Mouse (Mus musculus) liver, embryonic 11.5 days (tissue): ENCODE data around the gene Calhm6. TPM values are rescaled to one million over a fixed set of nuclear protein-coding genes. Genes with fewer than 3 reads are reported as not detected.

ENCODE experiments used
- ATAC-seq: fragments of 200-750 bp; cut with Nextera tagmentation; replicated peaks from 2 replicates; pipeline ENCODE4 v1.8.0; 2017; ENCODE audit warnings: moderate number of reproducible peaks, mild to moderate bottlenecking, moderate TSS enrichment, moderate library complexity; ENCODE audit not compliant: low FRiP score
- DNase-seq: peaks from one replicate; pipeline ENCODE4 v3.0.0-alpha.2; 2017; ENCODE audit warnings: low spot score
- H3K27ac ChIP-seq: fragments of 300-500 bp; sonication (generic); 2 replicates; pipeline ENCODE4 v1.5.1; 2014; ENCODE audit warnings: mild to moderate bottlenecking, low read depth, low read length, control low read depth
- H3K27me3 ChIP-seq: fragments of 300-500 bp; sonication (generic); replicated peaks from 2 replicates; pipeline ENCODE4 v1.6.1; 2014; ENCODE audit warnings: low read length, mixed read lengths; ENCODE audit not compliant: control insufficient read depth, insufficient read depth
- H3K36me3 ChIP-seq: fragments of 300-500 bp; sonication (generic); 2 replicates; pipeline ENCODE4 v1.6.1; 2014; ENCODE audit warnings: mild to moderate bottlenecking, low read length, moderate library complexity, mixed read lengths; ENCODE audit not compliant: control insufficient read depth, insufficient read depth
- H3K4me1 ChIP-seq: fragments of 300-500 bp; sonication (generic); replicated peaks from 2 replicates; pipeline ENCODE4 v1.6.1; 2014; ENCODE audit warnings: low read length, mixed read lengths; ENCODE audit not compliant: control insufficient read depth, insufficient read depth
- H3K4me2 ChIP-seq: fragments of 300-500 bp; sonication (generic); 2 replicates; pipeline ENCODE4 v1.6.1; 2014; ENCODE audit warnings: mild to moderate bottlenecking, control low read depth, moderate library complexity
- H3K4me3 ChIP-seq: fragments of 300-500 bp; sonication (generic); 2 replicates; pipeline ENCODE4 v1.5.1; 2014; ENCODE audit warnings: low read depth, low read length, control low read depth
- H3K9ac ChIP-seq: fragments of 300-500 bp; sonication (generic); 2 replicates; pipeline ENCODE4 v1.6.1; 2014; ENCODE audit warnings: low read depth, low read length, control low read depth
- H3K9me3 ChIP-seq: fragments of 300-500 bp; sonication (generic); 2 replicates; pipeline ENCODE4 v1.6.1; 2016; ENCODE audit warnings: low read length, inconsistent platforms, mixed read lengths; ENCODE audit not compliant: control insufficient read depth
- WGBS: fragments of 180-500 bp; shearing (Covaris S2); extraction: QIAGEN DNeasy Blood & Tissue Kit; methylation state at CpG from one replicate; pipeline ENCODE4 v1.1.7; 2014; 5-methylcytosine and 5-hydroxymethylcytosine counted together
- polyA plus RNA-seq: library from polyadenylated mRNA; unstranded; fragments of >200 nt; fragmentation: Nextera tagmentation; extraction: Ambion mirVana; gene quantifications from 2 replicates; pipeline ENCODE4 v1.2.1, GENCODE M21; 2014

Calhm6 gene
- polyA plus RNA-seq, 1 experiment from 2014 or later: 1.5 TPM

GRCm38 (mm10) chr10:34089517-34089916 is 38.3 kb downstream of the Calhm6 start:
- Histone ChIP-seq H3K9ac (no peak overlapping the region), H3K27ac (no peak overlapping the region), H3K4me2 (no peak overlapping the region), H3K27me3 (no peaks in the 10 kb centered on the region), H3K4me3 (no peak overlapping the region), H3K4me1 (no peaks in the 10 kb centered on the region), H3K36me3 (no peaks in the 10 kb centered on the region), H3K9me3 (no peaks in the 10 kb centered on the region)
- no peak for ATAC-seq
- 40% methylated on average over 3 of the region's 3 CpGs for WGBS
- DNase-seq: no peak

GRCm38 (mm10) chr10:34088515-34088914 is 39.3 kb downstream of the Calhm6 start:
- H3K4me3 ChIP-seq: no peak overlapping the region
- 81% methylated on average over 2 of the region's 2 CpGs for WGBS
- no peak overlapping the region for H3K27ac ChIP-seq
- DNase-seq (no peak), ATAC-seq (no peak)
- H3K9me3 ChIP-seq: no peaks in the 10 kb centered on the region
- H3K4me1 ChIP-seq: no peaks in the 10 kb centered on the region
- H3K36me3 ChIP-seq: no peaks in the 10 kb centered on the region
- no peaks in the 10 kb centered on the region for H3K27me3 ChIP-seq
- no peak overlapping the region for H3K9ac ChIP-seq
- H3K4me2 ChIP-seq: no peak overlapping the region

GRCm38 (mm10) chr10:34086514-34086913 is 41.3 kb downstream of the Calhm6 start:
- ATAC-seq (no peak), DNase-seq (no peak)
- no peaks in the 10 kb centered on the region for H3K9me3 ChIP-seq
- WGBS: 90% methylated on average over 1 of the region's 1 CpGs
- H3K4me1 ChIP-seq: no peaks in the 10 kb centered on the region
- no peak overlapping the region for H3K9ac ChIP-seq
- no peak overlapping the region for H3K4me3 ChIP-seq
- no peaks in the 10 kb centered on the region for H3K36me3 ChIP-seq
- H3K4me2 ChIP-seq: no peak overlapping the region
- no peak overlapping the region for H3K27ac ChIP-seq
- no peaks in the 10 kb centered on the region for H3K27me3 ChIP-seq

Other genes starting within 250 kb of the Calhm6 start
- 0.04 TPM in 1 of 2 replicates, not detected in the other for gene Rsph4a, start 222.9 kb downstream of the Calhm6 start, polyA plus RNA-seq
- gene Zup1, start 176.7 kb downstream of the Calhm6 start, polyA plus RNA-seq: 15.0 and 16.6 TPM in 2 replicates
- 136 and 139 TPM in 2 replicates for gene Rwdd1, start 108.4 kb downstream of the Calhm6 start, polyA plus RNA-seq
- not detected in 2 replicates for gene Trappc3l, start 90.4 kb downstream of the Calhm6 start, polyA plus RNA-seq
- 0.05 TPM in 1 of 2 replicates, not detected in the other for gene Calhm4, start 83.7 kb downstream of the Calhm6 start, polyA plus RNA-seq
- 0.08 and 0.09 TPM in 2 replicates for gene Calhm5, start 31.5 kb downstream of the Calhm6 start, polyA plus RNA-seq
- 14.9 and 16.8 TPM in 2 replicates for gene Dse, start 79.7 kb upstream of the Calhm6 start, polyA plus RNA-seq
- 36.5 and 39.0 TPM in 2 replicates for gene Tspyl1, start 154.2 kb upstream of the Calhm6 start, polyA plus RNA-seq
- gene Tspyl4, start 169.5 kb upstream of the Calhm6 start, polyA plus RNA-seq: 1.5 and 2.2 TPM in 2 replicates